Mouse (Mus musculus): Measurements from ENCODE around the gene Mei1.

- TF ChIP-seq CTCF (IDR thresholded peaks at IDR 0.05; ENCODE audit: low read depth, low read length), result no peak
- no peak for TF ChIP-seq POLR2A (IDR thresholded peaks at IDR 0.05; ENCODE audit: insufficient read depth, low read length)
- no peak for TF ChIP-seq EP300 (IDR thresholded peaks at IDR 0.05; ENCODE audit: insufficient read depth, low read depth, low read length)
Measured at GRCm38 (mm10) chr15:82091061-82091460, 21.3 kb downstream of the Mei1 start.
